Mouse (Mus musculus) liver, adult 2 months (tissue): ENCODE measurements around the gene Tmem239.

Experiments used
- CTCF ChIP-seq: fragments of 200-500 bp; IDR thresholded peaks from 2 replicates; pipeline ENCODE4 v1.5.1; 2011; ENCODE audit warnings: low read depth, low read length, control low read depth
- POLR2A ChIP-seq: fragments of 200-500 bp; IDR thresholded peaks from 2 replicates; pipeline ENCODE4 v1.6.1; 2011; ENCODE audit warnings: low read length, control low read depth; ENCODE audit not compliant: insufficient read depth; ENCODE audit errors: extremely low read depth

DNA sequence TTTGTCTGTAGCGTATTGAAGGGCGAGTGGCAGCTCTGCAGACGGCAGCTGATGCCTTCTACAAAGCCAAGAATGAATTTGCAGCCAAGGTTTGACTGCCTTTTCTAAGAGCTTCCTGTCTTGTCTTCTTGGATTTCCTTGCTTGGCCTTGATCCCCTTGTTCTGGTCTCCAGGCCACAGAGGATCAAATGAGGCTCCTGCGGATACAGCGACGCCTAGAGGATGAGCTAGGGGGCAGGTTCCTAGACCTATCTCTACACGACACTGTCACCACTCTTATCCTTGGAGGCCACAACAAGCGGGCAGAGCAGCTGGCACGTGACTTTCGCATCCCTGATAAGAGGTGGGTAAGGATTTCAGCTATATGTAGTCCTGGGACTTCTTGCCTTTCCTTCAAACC is 35.9 kb downstream of the Tmem239 start:
- TF ChIP-seq CTCF (no peak), POLR2A (no peak)
